Mouse (Mus musculus) neutrophil, adult 5-6 weeks (primary cell): ENCODE measurements around the gene Ccdc102a. TPM values are rescaled to one million over a fixed set of nuclear protein-coding genes. Genes with fewer than 3 reads are reported as not detected.
"Not testable (repeated sequence)": the region's sequence is repeated elsewhere in the genome, so short reads cannot be mapped to it uniquely, and the experiment has no call there.

Experiments used
- ATAC-seq: fragments of 151-379, 151-347 bp; 2 replicates; pipeline ENCODE4 v1.8.0; 2017; ENCODE audit warnings: mild to moderate bottlenecking, moderate TSS enrichment; ENCODE audit not compliant: insufficient number of reproducible peaks, poor library complexity, low FRiP score, severe bottlenecking; ENCODE audit errors: extremely low read depth
- total RNA-seq: library from RNA; stranded (forward); fragments of 200-1000 nt; gene quantifications from 2 replicates; pipeline ENCODE4 v1.2.3, GENCODE M21; 2017

Gene Ccdc102a
- total RNA-seq, 1 experiment from 2014 or later: 3.6 TPM

GRCm38 (mm10) chr8:94857346-94858173 is 60.3 kb downstream of the Ccdc102a start, which contains the start of gene Polr2c:
Polr2c (plus strand) TSS chr8:94857450.
- ATAC-seq: peak; percentile 71

GRCm38 (mm10) chr8:94857011-94857345 is 60.9 kb downstream of the Ccdc102a start:
- no peak for ATAC-seq

GRCm38 (mm10) chr8:94854761-94855160 is 63.1 kb downstream of the Ccdc102a start:
- not testable (repeated sequence) for ATAC-seq

Other genes with a start within 250 kb of the Ccdc102a start
- gene Pllp, start 221.8 kb downstream of the Ccdc102a start, total RNA-seq: 0.25 and 0.81 TPM in 2 replicates
- gene Ccl22, start 172.5 kb downstream of the Ccdc102a start, total RNA-seq: not detected in 2 replicates
- gene Cx3cl1, start 146.1 kb downstream of the Ccdc102a start, total RNA-seq: not detected in 2 replicates
- gene Ccl17, start 107.6 kb downstream of the Ccdc102a start, total RNA-seq: not detected in 2 replicates
- 29.4 and 29.7 TPM in 2 replicates for gene Coq9, start 79.8 kb downstream of the Ccdc102a start, total RNA-seq
- 25.2 and 26.1 TPM in 2 replicates for gene Ciapin1, start 79.7 kb downstream of the Ccdc102a start, total RNA-seq
- gene Polr2c, start 60.6 kb downstream of the Ccdc102a start, total RNA-seq: 34.4 and 38.9 TPM in 2 replicates
- gene Dok4, start 41.8 kb downstream of the Ccdc102a start, total RNA-seq: 2.2 and 3.3 TPM in 2 replicates
- 4.2 and 4.3 TPM in 2 replicates for gene Adgrg5, start 5.6 kb upstream of the Ccdc102a start, total RNA-seq
- gene Adgrg1, start 56.7 kb upstream of the Ccdc102a start, total RNA-seq: 2.2 and 2.3 TPM in 2 replicates
- gene Adgrg3, start 99.6 kb upstream of the Ccdc102a start, total RNA-seq: 21.5 and 23.4 TPM in 2 replicates
- 0.23 TPM in 1 of 2 replicates, not detected in the other for gene Drc7, start 137.0 kb upstream of the Ccdc102a start, total RNA-seq
- gene Katnb1, start 163.1 kb upstream of the Ccdc102a start, total RNA-seq: 22.8 and 26.2 TPM in 2 replicates